Comparison of ENCODE assay signal across 8 mouse cellular contexts in the genomic region with DNA sequence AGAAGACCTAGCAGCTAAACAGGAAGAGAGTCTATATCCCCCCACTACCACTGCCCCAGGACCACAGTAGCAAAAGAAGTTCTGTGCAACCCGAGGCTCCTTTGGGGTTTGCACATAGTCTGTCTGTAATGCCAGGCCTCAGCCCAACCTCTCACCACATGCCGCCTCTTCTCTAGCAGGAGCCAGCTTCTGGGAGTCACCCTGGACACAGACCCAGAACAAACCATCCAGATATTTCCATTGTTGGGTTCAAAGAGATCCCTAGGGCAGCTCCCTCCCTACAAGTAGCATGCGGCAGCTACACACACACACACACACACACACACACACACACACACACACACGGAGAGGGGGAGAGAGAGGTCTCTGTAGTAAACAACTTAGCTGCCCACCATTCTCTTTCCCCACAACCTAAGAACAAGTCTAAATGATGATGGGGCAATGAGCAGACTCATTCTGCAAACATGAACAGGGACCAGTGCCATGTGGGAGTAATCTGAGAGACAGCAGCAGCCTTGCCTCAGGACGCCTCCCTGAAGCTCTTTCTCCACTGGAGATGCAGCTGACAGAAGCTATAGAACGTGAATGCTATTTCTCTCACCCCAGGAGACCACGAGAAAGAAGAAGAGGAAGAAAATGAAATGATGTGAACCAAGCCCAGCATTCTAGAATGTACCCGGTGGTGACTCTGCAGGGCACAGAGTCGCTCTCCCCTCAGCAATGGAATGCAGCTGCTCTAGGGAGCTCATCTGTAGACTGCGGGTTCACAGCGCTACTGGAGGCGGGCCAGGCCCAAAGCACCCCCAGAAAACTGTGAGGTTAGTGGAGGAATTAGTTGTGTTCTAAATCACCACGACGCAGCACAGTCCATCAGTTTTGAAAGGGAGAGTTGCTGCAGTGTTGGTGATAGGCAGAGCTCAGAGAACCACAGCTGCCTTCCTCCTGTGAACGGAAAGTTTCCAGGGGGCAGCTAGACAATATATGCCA. TPM values are rescaled to one million over a fixed set of nuclear protein-coding genes. Genes with fewer than 3 reads are reported as not detected.
DNase-seq lines count a peak whose midpoint lies in the region; ATAC-seq and TF ChIP-seq lines count a peak whose summit lies in the region.

No protein-coding gene starts in this region.

- 40% methylated on average over 14 of the region's 15 CpGs for WGBS in stomach, postnatal 0 days

- no peak overlapping the region for H3K4me2 ChIP-seq in stomach, postnatal 0 days (replicated peaks; ENCODE audit: low read depth)

- peak; percentile 47; the same call in 1 of the 2 replicates for ATAC-seq in stomach, postnatal 0 days (ENCODE audit: low FRiP score, low TSS enrichment)
- no peak for ATAC-seq in monocyte, adult 5-6 weeks (replicated peaks; ENCODE audit: insufficient number of reproducible peaks, low FRiP score, low TSS enrichment, poor library complexity, severe bottlenecking)

- intact Hi-C loops in gastrocnemius, postnatal 14 days (cut with DNase I; ENCODE audit: low total_unique reads): no loop called here
- intact Hi-C loops in gastrocnemius, postnatal 36 days (cut with DNase I): no loop called here

- peak overlapping the region; percentile 58; the same call in 1 of the 2 replicates for H3K27ac ChIP-seq in stomach, postnatal 0 days (replicated peaks)

- no peaks in the 10 kb centered on the region for H3K4me1 ChIP-seq in stomach, postnatal 0 days (replicated peaks; ENCODE audit: control insufficient read depth, insufficient read depth)

- H3K4me3 ChIP-seq in stomach, postnatal 0 days (ENCODE audit: low read depth, low read length): no peak overlapping the region

- H3K9ac ChIP-seq in stomach, postnatal 0 days (ENCODE audit: low read length): no peak overlapping the region

- H3K36me3 ChIP-seq in stomach, postnatal 0 days (ENCODE audit: control insufficient read depth, insufficient read depth, low read length): no peaks in the 10 kb centered on the region

- peak; percentile 41 for DNase-seq in gastrocnemius, postnatal 14 days
- DNase-seq in gastrocnemius, postnatal 36 days: no peak
- DNase-seq in spleen, postnatal 4 days (ENCODE audit: low spot score in 2 of 2): peak; percentile 7 to 55
- no peak for DNase-seq in spleen, adult 12 weeks (ENCODE audit: low spot score)
- DNase-seq in kidney, postnatal 4 days: peak; percentile 46 to 56
- no peak for DNase-seq in stomach, postnatal 0 days (ENCODE audit: low spot score)
- no peak for DNase-seq in T-cell, adult 2 months (ENCODE audit: low spot score)

- H3K27me3 ChIP-seq in stomach, postnatal 0 days (ENCODE audit: control insufficient read depth, insufficient read depth, low read length): no peaks in the 10 kb centered on the region

- TF ChIP-seq CTCF in stomach, postnatal 0 days (IDR thresholded peaks at IDR 0.05; ENCODE audit: low read depth): no peak

- H3K9me3 ChIP-seq in stomach, postnatal 0 days (ENCODE audit: control insufficient read depth, low read length): no peaks in the 10 kb centered on the region

- no peak for TF ChIP-seq EP300 in stomach, postnatal 0 days (optimal IDR thresholded peaks at IDR 0.05)

RNA-seq across cellular contexts. Expression of a gene that starts 20.7 kb away (rescaled TPM):
- 1 to 10 TPM; 6.7 to 8.2 TPM for total RNA-seq in gastrocnemius, postnatal 14 days (2021)
- 1 to 10 TPM; 4.4 to 5.8 TPM for total RNA-seq in gastrocnemius, postnatal 36 days (2021)
- polyA plus RNA-seq in stomach, postnatal 0 days (2015; fragmentation: Nextera tagmentation; extraction: Ambion mirVana): 18.0 and 19.5 TPM in 2 replicates
- total RNA-seq in monocyte, adult 5-6 weeks (2017): 0.10 to 0.78 TPM (median 0.32 TPM) in 3 replicates

RNA-seq across cellular contexts. Expression of a gene that starts 22.1 kb away (rescaled TPM):
- total RNA-seq in gastrocnemius, postnatal 14 days (2021): not detected
- total RNA-seq in gastrocnemius, postnatal 36 days (2021): not detected
- polyA plus RNA-seq in stomach, postnatal 0 days (2015; fragmentation: Nextera tagmentation; extraction: Ambion mirVana): not detected in 2 replicates
- not detected in 3 replicates for total RNA-seq in monocyte, adult 5-6 weeks (2017)

Comparison
In these comparisons a context has a peak if more than half of its experiments do, and no peak if none do; other contexts are left out.
1. DNase-seq: peak in gastrocnemius, postnatal 14 days (single experiment), spleen, postnatal 4 days (2 of 2) and kidney, postnatal 4 days (2 of 2); none in gastrocnemius, postnatal 36 days (0 of 2), spleen, adult 12 weeks (single experiment), stomach, postnatal 0 days (single experiment) and T-cell, adult 2 months (single experiment).